ENCODE assay signal across 7 mouse cellular contexts in genomic region chr16:21787516-21788353, GRCm38 (mm10). TPM values are rescaled to one million over a fixed set of nuclear protein-coding genes. Genes with fewer than 3 reads are reported as not detected.
DNase-seq lines count a peak whose midpoint lies in the region; ATAC-seq and TF ChIP-seq lines count a peak whose summit lies in the region.

Gene Ehhadh, minus strand, starts transcription at chr16:21787807.

- peak; percentile 6; the same call in 1 of the 2 replicates for TF ChIP-seq CTCF in small intestine, adult 2 months (IDR thresholded peaks at IDR 0.05; ENCODE audit: extremely low read depth, insufficient read length, insufficient replicate concordance, low read depth, low read length)

- H3K9me3 ChIP-seq in limb, embryonic 10.5 days (replicated peaks): no peaks in the 10 kb centered on the region
- no peaks in the 10 kb centered on the region for H3K9me3 ChIP-seq in midbrain, embryonic 10.5 days (replicated peaks)

- peak within 1 kb of the TSS; percentile 57 for H3K27ac ChIP-seq in limb, embryonic 10.5 days
- H3K27ac ChIP-seq in midbrain, embryonic 10.5 days (replicated peaks): peak within 1 kb of the TSS; percentile 77
- peak within 1 kb of the TSS; percentile 92 for H3K27ac ChIP-seq in small intestine, adult 2 months (ENCODE audit: insufficient read depth, low read depth, low read length)

- peaks cover 11% of the 10 kb centered on the region for H3K4me1 ChIP-seq in limb, embryonic 10.5 days
- H3K4me1 ChIP-seq in midbrain, embryonic 10.5 days: peaks cover 14% of the 10 kb centered on the region
- H3K4me1 ChIP-seq in small intestine, adult 2 months (ENCODE audit: control insufficient read depth, insufficient read depth, insufficient read length, low read length): peaks cover 3% of the 10 kb centered on the region

- 10% methylated on average over 28 of the region's 28 CpGs for WGBS in limb, embryonic 10.5 days
- WGBS in midbrain, embryonic 10.5 days: 12% methylated on average over 28 of the region's 28 CpGs
- 2% methylated on average over 28 of the region's 28 CpGs for WGBS in small intestine, adult 2 months

- DNase-seq in adrenal gland, adult 8-10 months: peak; percentile 75
- DNase-seq in embryo, embryonic 10.5 days (ENCODE audit: low spot score): peak; percentile 74
- DNase-seq in gastrocnemius, postnatal 36 days: peak; percentile 62 to 66
- DNase-seq in limb, embryonic 10.5 days (ENCODE audit: low spot score): peak; percentile 73
- peak; percentile 66 for DNase-seq in midbrain, embryonic 10.5 days (ENCODE audit: low spot score)

- H3K36me3 ChIP-seq in limb, embryonic 10.5 days: no peaks in the 10 kb centered on the region
- no peaks in the 10 kb centered on the region for H3K36me3 ChIP-seq in midbrain, embryonic 10.5 days
- H3K36me3 ChIP-seq in small intestine, adult 2 months (ENCODE audit: control insufficient read depth, insufficient read depth, low read length): no peaks in the 10 kb centered on the region

- peak within 1 kb of the TSS; percentile 58 for H3K4me3 ChIP-seq in limb, embryonic 10.5 days
- peak within 1 kb of the TSS; percentile 62 for H3K4me3 ChIP-seq in midbrain, embryonic 10.5 days
- H3K4me3 ChIP-seq in small intestine, adult 2 months (ENCODE audit: low read depth, low read length): peak within 1 kb of the TSS; percentile 74

- peak; percentile 94 for ATAC-seq in inflammation-experienced regulatory T-cells, adult 6 months

- no peaks in the 10 kb centered on the region for H3K27me3 ChIP-seq in limb, embryonic 10.5 days (ENCODE audit: low read depth, poor library complexity, severe bottlenecking)
- H3K27me3 ChIP-seq in midbrain, embryonic 10.5 days (ENCODE audit: low read depth, poor library complexity, severe bottlenecking): peaks cover 10% of the 10 kb centered on the region
- no peaks in the 10 kb centered on the region for H3K27me3 ChIP-seq in small intestine, adult 2 months (ENCODE audit: control insufficient read depth, insufficient read depth, low read length)

- intact Hi-C loops in gastrocnemius, postnatal 36 days (cut with DNase I): no loop called here

- TF ChIP-seq POLR2A in small intestine, adult 2 months (IDR thresholded peaks at IDR 0.05; ENCODE audit: low read depth, low read length): peak; percentile 85

RNA-seq across cellular contexts. Expression of gene Ehhadh, which starts in this region (rescaled TPM):
- total RNA-seq in adrenal gland, adult 8-10 months (2022): 10 to 100 TPM; 10.1 to 28.7 (median 22.6) TPM
- total RNA-seq in gastrocnemius, postnatal 36 days (2021): 1 to 10 TPM; 3.1 to 7.5 TPM
- polyA plus RNA-seq in inflammation-experienced regulatory T-cells, adult 6 months (2017; shearing (Covaris generic)): 1 to 10 TPM; 3.2 to 7.9 (median 6.3) TPM
- 1.6 and 2.5 TPM in 2 replicates for polyA plus RNA-seq in limb, embryonic 10.5 days (2016; fragmentation: Nextera tagmentation; extraction: Ambion mirVana)
- polyA plus RNA-seq in midbrain, embryonic 10.5 days (2016; fragmentation: Nextera tagmentation; extraction: Ambion mirVana): 2.4 and 2.5 TPM in 2 replicates
- polyA plus RNA-seq in small intestine, adult 2 months (2012; rRNA removed): 20.4 and 21.1 TPM in 2 replicates

Comparison
In these comparisons a context has a peak if more than half of its experiments do, and no peak if none do; other contexts are left out.
1. Peak in every context shown above with its lines: DNase-seq, ATAC-seq, H3K4me3 ChIP-seq and H3K27ac ChIP-seq.